Mouse (Mus musculus): Measurements from ENCODE around the gene Rin3. TPM values are rescaled to one million over a fixed set of nuclear protein-coding genes. Genes with fewer than 3 reads are reported as not detected.

Gene Rin3
- total RNA-seq, 2 experiments from 2014 or later, result 3.2 to 4.5 TPM

DNA sequence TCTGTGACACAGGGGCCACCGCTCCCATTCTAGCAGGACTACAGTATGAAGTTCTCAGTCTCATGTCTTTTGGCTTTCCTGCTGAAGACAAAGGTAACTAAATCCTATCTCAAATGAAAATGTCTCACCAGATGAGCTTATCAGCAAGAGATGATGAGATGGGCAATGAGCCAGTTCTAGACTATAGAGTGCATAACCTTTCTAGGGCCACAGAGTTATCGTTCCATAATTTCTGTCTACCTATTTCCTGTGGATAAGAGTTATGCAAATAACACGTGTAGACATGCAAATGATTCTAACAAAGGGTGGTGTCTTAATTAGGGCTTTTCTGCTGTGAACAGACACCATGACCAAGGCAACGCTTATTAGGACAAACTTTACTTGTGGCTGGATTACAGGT is 151.3 kb downstream of the Rin3 start:
- no peak for DNase-seq (ENCODE audit: low spot score in 2 of 2)
- intact Hi-C loops (cut with DNase I), result no loop called here

DNA sequence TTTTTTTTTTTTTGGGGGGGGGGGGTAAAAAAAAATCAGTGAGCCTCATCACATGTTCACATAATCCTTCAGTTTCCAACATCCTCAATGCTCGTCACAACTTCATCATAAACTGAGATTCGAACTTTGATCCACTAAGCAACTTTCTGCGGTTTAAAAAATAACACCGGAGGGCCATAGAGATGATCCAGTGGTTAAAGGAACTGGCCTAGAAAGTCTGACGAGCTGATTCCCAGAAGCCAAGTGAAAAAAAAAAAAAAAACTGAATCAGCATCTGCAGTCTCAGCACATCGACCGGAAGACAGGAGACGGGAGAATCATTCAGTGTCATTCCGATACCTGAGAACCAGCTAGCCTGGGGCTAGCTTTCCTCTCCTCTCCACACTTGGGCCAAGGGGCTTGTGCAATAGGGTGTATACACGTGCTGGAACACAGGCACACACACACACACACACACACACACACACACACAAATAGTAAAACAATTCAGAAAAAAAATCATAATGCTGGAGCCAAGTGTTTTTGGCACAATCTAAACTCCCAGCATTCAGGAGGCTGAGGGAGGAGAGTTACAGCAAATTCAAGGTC is 154.2 kb downstream of the Rin3 start:
- intact Hi-C loops (cut with DNase I), result no loop called here
- DNase-seq (ENCODE audit: low spot score in 2 of 2), result no peak

GRCm38 (mm10) chr12:102437952-102438351 is 155.1 kb downstream of the Rin3 start:
- no peak for DNase-seq (ENCODE audit: low spot score in 2 of 2)
- intact Hi-C loops (cut with DNase I), result no loop called here

- DNase-seq (ENCODE audit: low spot score in 2 of 2), result no peak
- intact Hi-C loops (cut with DNase I), result no loop called here
Observed at GRCm38 (mm10) chr12:102438983-102439631, 156.3 kb downstream of the Rin3 start.

DNA sequence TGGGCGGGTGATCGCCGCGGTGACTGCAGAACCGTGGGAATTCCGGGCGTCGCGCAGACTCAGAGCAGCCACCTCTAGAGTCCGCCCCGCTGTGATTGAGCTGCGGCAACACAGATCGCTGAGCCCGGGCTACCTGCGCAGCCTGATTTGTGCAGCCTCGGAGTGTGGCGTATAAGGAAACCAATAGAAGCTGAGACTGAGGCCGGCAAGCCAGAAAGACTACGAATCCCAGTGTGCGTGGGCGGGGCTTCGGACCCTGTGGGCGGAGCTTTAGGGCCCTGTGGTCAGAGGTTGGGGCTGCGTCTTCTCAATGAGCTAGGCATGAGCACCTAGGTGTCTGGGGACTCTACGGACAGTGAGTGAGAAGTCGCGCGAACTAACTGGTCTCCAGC is 156.8 kb downstream of the Rin3 start, which contains the start of gene Lgmn:
Lgmn (minus strand) TSS at position 182 of the 392 bp plus-strand sequence.
- intact Hi-C loops (cut with DNase I), result no loop called here
- DNase-seq (ENCODE audit: low spot score in 2 of 2), result peak; percentile 99

Other genes starting within 250 kb of the Rin3 start
- 10 to 100 TPM; 25.8 to 26.4 TPM for gene Slc24a4, start 154.3 kb upstream of the Rin3 start, total RNA-seq (2021)
- 100 to 1,000 TPM; 117 to 127 TPM for gene Lgmn, start 156.8 kb downstream of the Rin3 start, total RNA-seq (2021)
- 10 to 100 TPM; 25.1 to 28.2 TPM for gene Golga5, start 186.1 kb downstream of the Rin3 start, total RNA-seq (2021)

All from left cerebral cortex, postnatal 14 days (tissue).